Mouse (Mus musculus) monocyte, adult 5-6 weeks (primary cell): ENCODE measurements around the gene Map2k5. TPM values are rescaled to one million over a fixed set of nuclear protein-coding genes. Genes with fewer than 3 reads are reported as not detected.

Experiments
- ATAC-seq: fragments of 153-309, 156-312 bp; replicated peaks from 2 replicates; pipeline ENCODE4 v1.8.0; 2017; ENCODE audit warnings: mild to moderate bottlenecking; ENCODE audit not compliant: low TSS enrichment, insufficient number of reproducible peaks, severe bottlenecking, poor library complexity, low FRiP score
- total RNA-seq: library from RNA; stranded (forward); fragments of 200-1000, 200-491, 200-594 nt; gene quantifications from 3 replicates; pipeline ENCODE4 v1.2.3, GENCODE M21; 2017

The Map2k5 gene
- total RNA-seq, 1 experiment from 2014 or later = 13.9 TPM

GRCm38 (mm10) chr9:63349241-63349640 is 28.5 kb downstream of the Map2k5 start:
- no peak for ATAC-seq

- no peak for ATAC-seq
These were observed 29.6 kb downstream of the Map2k5 start for GRCm38 (mm10) chr9:63348146-63348545.

GRCm38 (mm10) chr9:63346029-63346428 is 31.7 kb downstream of the Map2k5 start:
- no peak for ATAC-seq

GRCm38 (mm10) chr9:63341761-63342160 is 35.9 kb downstream of the Map2k5 start:
- ATAC-seq = no peak

- no peak for ATAC-seq
These were observed 38.4 kb downstream of the Map2k5 start for GRCm38 (mm10) chr9:63339256-63339655.

GRCm38 (mm10) chr9:63338716-63339115 is 39.0 kb downstream of the Map2k5 start:
- ATAC-seq = no peak

- no peak for ATAC-seq
These were observed 41.9 kb downstream of the Map2k5 start for GRCm38 (mm10) chr9:63335816-63336215.

GRCm38 (mm10) chr9:63333074-63333473 is 44.6 kb downstream of the Map2k5 start:
- ATAC-seq = no peak

GRCm38 (mm10) chr9:63331246-63331645 is 46.5 kb downstream of the Map2k5 start:
- no peak for ATAC-seq

- no peak for ATAC-seq
These were observed 48.6 kb downstream of the Map2k5 start for GRCm38 (mm10) chr9:63328958-63329685.

- no peak for ATAC-seq
These were observed 62.5 kb downstream of the Map2k5 start for GRCm38 (mm10) chr9:63315231-63315630.

- ATAC-seq = no peak
These were observed 63.6 kb downstream of the Map2k5 start for GRCm38 (mm10) chr9:63314126-63314525.

- ATAC-seq = no peak
These were observed 67.7 kb downstream of the Map2k5 start for GRCm38 (mm10) chr9:63309956-63310355.

- ATAC-seq = no peak
These were observed 68.7 kb downstream of the Map2k5 start for GRCm38 (mm10) chr9:63309008-63309407.

- no peak for ATAC-seq
These were observed 69.3 kb downstream of the Map2k5 start for GRCm38 (mm10) chr9:63308441-63308840.

- no peak for ATAC-seq
These were observed 75.2 kb downstream of the Map2k5 start for GRCm38 (mm10) chr9:63302511-63302910.

GRCm38 (mm10) chr9:63298656-63299055 is 79.0 kb downstream of the Map2k5 start:
- no peak for ATAC-seq

- no peak for ATAC-seq
These were observed 82.1 kb downstream of the Map2k5 start for GRCm38 (mm10) chr9:63295551-63295958.

GRCm38 (mm10) chr9:63294846-63295245 is 82.9 kb downstream of the Map2k5 start:
- peak; percentile 50; the same call in 1 of the 2 replicates for ATAC-seq

GRCm38 (mm10) chr9:63293781-63294480 is 83.8 kb downstream of the Map2k5 start:
- ATAC-seq = no peak
